Mouse (Mus musculus): Measurements from ENCODE around the gene Dennd6a. TPM values are rescaled to one million over a fixed set of nuclear protein-coding genes. Genes with fewer than 3 reads are reported as not detected.
"Not testable (repeated sequence)": the region's sequence is repeated elsewhere in the genome, so short reads cannot be mapped to it uniquely, and the experiment has no call there.

The Dennd6a gene
- polyA plus RNA-seq (2016; fragmentation: Nextera tagmentation; extraction: Ambion mirVana): 23.0 and 32.0 TPM in 2 replicates

- not testable (repeated sequence) for H3K4me3 ChIP-seq; H3K9me3 ChIP-seq; H3K36me3 ChIP-seq; DNase-seq (ENCODE audit: low spot score); H3K4me1 ChIP-seq; H3K27ac ChIP-seq; H3K27me3 ChIP-seq (ENCODE audit: insufficient read depth, poor library complexity, severe bottlenecking)
- 72% methylated on average over 5 of the region's 5 CpGs for WGBS
These were observed at the start of gene Dennd6a for GRCm38 (mm10) chr14:26573556-26573955. Gene Dennd6a, plus strand, starts transcription at chr14:26573856.

DNA sequence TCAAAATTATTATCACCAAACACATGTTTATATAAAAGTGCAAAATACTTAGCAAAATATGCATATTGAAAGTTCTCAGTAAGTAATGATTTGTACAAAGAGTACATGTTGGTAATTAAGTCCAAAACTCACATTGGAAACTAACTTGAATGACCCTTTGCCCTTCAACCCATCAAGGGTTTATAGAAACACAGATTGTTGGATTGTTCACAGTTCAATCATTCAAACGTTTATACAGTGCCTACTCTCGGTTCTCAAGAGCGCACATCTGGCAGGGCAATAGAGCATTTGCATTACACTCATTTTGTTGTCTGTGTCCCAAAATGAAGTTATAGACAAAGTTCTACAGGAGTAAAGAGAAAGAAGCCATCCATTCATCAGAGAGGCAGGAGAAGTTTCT lies 47.7 kb upstream of the Dennd6a start:
- no peak overlapping the region for H3K4me3 ChIP-seq
- no peaks in the 10 kb centered on the region for H3K27me3 ChIP-seq (ENCODE audit: insufficient read depth, poor library complexity, severe bottlenecking)
- H3K4me1 ChIP-seq: peaks cover 15% of the 10 kb centered on the region
- peaks cover 10% of the 10 kb centered on the region; the same call in 1 of the 2 replicates for H3K36me3 ChIP-seq
- no peaks in the 10 kb centered on the region for H3K9me3 ChIP-seq
- no peak overlapping the region for H3K27ac ChIP-seq
- no peak for DNase-seq (ENCODE audit: low spot score)
- WGBS: 79% methylated on average over 3 of the region's 3 CpGs

DNA sequence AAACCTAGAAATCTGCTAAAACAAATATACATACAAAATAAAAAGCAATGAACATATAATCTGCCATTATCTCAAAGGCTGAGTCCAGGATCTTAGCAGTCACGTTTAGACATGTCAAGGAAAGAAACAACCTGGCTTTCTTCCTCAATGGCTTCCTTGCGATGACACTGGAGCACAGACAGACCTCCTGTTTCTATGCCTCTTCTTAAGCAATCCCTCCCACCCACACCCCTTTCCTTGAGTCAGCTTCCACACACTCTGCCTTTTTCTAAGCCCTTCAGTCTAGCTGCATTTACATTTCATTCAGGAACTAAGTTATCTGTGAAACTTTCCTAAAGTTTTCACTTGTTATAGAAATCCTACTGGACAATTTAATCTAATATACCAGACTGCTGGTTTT lies 45.4 kb upstream of the Dennd6a start:
- 72% methylated on average over 2 of the region's 2 CpGs for WGBS
- Histone ChIP-seq H3K36me3 (peaks cover 13% of the 10 kb centered on the region; the same call in 1 of the 2 replicates), H3K4me3 (no peak overlapping the region), H3K27me3 (ENCODE audit: insufficient read depth, poor library complexity, severe bottlenecking) (no peaks in the 10 kb centered on the region), H3K4me1 (peaks cover 23% of the 10 kb centered on the region), H3K27ac (no peak overlapping the region), H3K9me3 (no peaks in the 10 kb centered on the region)
- DNase-seq (ENCODE audit: low spot score): no peak

- peaks cover 10% of the 10 kb centered on the region; the same call in 1 of the 2 replicates for H3K36me3 ChIP-seq
- WGBS: 83% methylated on average over 7 of the region's 7 CpGs
- H3K4me1 ChIP-seq: peaks cover 24% of the 10 kb centered on the region
- no peaks in the 10 kb centered on the region for H3K27me3 ChIP-seq (ENCODE audit: insufficient read depth, poor library complexity, severe bottlenecking)
- H3K27ac ChIP-seq: no peak overlapping the region
- no peak overlapping the region for H3K4me3 ChIP-seq
- no peaks in the 10 kb centered on the region for H3K9me3 ChIP-seq
- no peak for DNase-seq (ENCODE audit: low spot score)
These were observed 43.3 kb upstream of the Dennd6a start for GRCm38 (mm10) chr14:26530350-26530749.

DNA sequence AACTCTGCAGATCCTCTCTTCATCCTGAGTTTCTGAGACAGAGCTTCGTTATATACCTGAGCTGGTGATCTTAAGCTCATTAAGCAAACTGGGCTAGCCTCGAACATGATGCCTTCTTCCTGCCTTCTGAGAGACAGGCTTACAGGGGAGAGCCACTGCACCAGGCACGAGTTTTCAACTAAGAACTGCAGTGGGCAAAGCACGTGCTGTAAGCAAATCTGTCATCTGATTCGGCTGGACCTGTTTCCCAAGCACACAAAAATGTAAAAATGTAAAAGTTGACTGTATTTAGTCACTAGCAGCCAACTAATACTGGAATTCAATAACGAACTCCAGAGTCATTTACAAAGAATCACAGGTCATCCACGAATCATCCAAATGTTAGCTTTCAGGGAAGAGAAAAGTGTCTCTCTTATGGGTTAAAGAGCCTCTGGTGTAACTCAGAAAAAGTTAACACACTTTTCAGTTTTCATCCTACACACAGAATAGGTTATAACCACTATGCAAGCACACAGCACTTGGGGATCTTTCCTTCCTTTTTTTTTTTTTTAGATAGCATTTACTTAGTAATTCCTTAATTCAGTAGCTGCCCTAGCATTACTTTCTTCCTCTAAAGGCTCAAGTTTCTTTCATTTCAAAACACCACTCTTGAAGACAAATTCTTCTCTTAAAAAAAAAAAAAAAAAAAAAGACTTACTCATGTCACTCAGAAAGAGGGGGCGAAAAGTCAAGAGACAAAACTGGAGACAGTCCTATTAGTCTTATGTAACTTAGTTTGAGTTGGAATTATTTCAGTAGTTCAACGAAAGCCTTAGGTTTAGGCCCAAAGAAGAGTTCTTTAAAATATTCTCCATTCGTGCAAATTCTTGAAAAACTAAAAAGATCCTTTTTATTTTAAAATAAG lies 42.0 kb upstream of the Dennd6a start:
- Histone ChIP-seq H3K9me3 (no peaks in the 10 kb centered on the region), H3K27ac (no peak overlapping the region), H3K36me3 (peaks cover 10% of the 10 kb centered on the region; the same call in 1 of the 2 replicates), H3K27me3 (ENCODE audit: insufficient read depth, poor library complexity, severe bottlenecking) (no peaks in the 10 kb centered on the region), H3K4me3 (0 out of 2 replicates have a peak overlapping the region, but pooled peaks have one; percentile 97), H3K4me1 (peaks cover 22% of the 10 kb centered on the region)
- DNase-seq (ENCODE audit: low spot score): no peak
- 80% methylated on average over 10 of the region's 10 CpGs for WGBS

GRCm38 (mm10) chr14:26532752-26533151 lies 40.9 kb upstream of the Dennd6a start:
- Histone ChIP-seq H3K4me3 (peak overlapping the region; percentile 97), H3K4me1 (peaks cover 22% of the 10 kb centered on the region), H3K27ac (no peak overlapping the region), H3K36me3 (peaks cover 3% of the 10 kb centered on the region; the same call in 1 of the 2 replicates), H3K9me3 (no peaks in the 10 kb centered on the region), H3K27me3 (ENCODE audit: insufficient read depth, poor library complexity, severe bottlenecking) (no peaks in the 10 kb centered on the region)
- WGBS: 53% methylated on average over 9 of the region's 9 CpGs
- no peak for DNase-seq (ENCODE audit: low spot score)

DNA sequence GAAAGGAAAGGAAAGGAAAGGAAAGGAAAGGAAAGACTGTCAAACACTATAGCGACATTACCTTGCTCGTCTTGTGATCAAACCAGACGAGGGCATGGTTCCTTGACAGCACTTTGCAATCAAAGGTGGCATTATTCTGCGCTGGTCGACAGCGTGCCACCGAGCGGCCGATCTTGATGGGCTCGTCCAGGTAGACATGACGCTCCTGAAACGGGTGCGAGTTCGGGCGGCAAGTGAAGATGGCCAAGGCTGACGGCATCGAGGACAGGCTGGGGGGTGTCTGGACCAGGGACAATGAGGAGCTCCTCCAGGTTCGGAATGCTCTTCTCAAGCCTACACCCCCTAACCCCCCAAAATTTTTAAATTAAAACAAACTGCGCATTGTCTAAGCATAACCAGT lies 40.4 kb upstream of the Dennd6a start:
- peak overlapping the region; percentile 97 for H3K4me3 ChIP-seq
- no peaks in the 10 kb centered on the region for H3K9me3 ChIP-seq
- 18% methylated on average over 19 of the region's 19 CpGs for WGBS
- no peaks in the 10 kb centered on the region for H3K27me3 ChIP-seq (ENCODE audit: insufficient read depth, poor library complexity, severe bottlenecking)
- no peak overlapping the region for H3K27ac ChIP-seq
- H3K36me3 ChIP-seq: peaks cover 2% of the 10 kb centered on the region; the same call in 1 of the 2 replicates
- H3K4me1 ChIP-seq: peaks cover 22% of the 10 kb centered on the region
- DNase-seq (ENCODE audit: low spot score): no peak

- Histone ChIP-seq H3K36me3 (peaks cover 2% of the 10 kb centered on the region; the same call in 1 of the 2 replicates), H3K9me3 (no peaks in the 10 kb centered on the region), H3K4me3 (peak overlapping the region; percentile 97), H3K27me3 (ENCODE audit: insufficient read depth, poor library complexity, severe bottlenecking) (no peaks in the 10 kb centered on the region), H3K27ac (peak overlapping the region; percentile 95), H3K4me1 (peaks cover 22% of the 10 kb centered on the region)
- peak; percentile 77 for DNase-seq (ENCODE audit: low spot score)
- WGBS: under 1% methylated on average over 76 of the region's 92 CpGs
These were observed 39.6 kb upstream of the Dennd6a start for GRCm38 (mm10) chr14:26533821-26534756.

DNA sequence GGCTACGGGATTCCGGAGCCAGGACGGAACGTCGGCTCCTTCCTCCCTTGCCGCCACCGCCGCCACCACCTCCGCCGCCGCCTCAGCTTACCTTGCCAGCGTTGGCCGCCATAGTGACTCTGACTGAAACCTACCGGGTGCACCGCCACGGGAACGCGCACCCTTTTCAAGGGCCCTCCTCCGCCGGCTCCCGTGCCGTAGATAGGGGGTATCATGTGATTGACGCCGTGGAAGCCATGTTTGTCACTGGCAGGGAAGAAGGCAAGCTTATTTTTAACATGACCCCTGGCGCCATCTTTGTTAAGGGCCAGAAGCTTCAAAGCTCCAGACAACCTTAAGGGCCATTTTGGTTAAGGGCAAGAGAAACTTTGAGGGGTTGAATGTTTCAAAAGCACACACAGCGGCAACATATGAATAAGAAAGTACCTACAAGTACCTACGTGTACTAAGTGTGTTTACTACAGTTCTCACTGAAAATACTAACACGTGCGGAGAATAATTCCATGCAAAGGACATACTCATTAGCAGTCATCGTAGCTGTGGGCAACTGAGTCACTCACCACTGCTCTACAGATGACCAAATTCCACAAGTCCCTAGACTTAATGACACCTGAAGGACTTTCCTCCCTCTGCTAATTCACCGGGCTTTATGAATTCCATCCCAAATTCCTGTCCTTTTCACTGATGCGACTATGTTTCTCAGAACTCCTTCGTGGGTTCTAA lies 38.7 kb upstream of the Dennd6a start, which contains the start of gene Slmap:
Gene Slmap, minus strand, starts transcription at position 175 of the 723 bp plus-strand sequence.
- Histone ChIP-seq H3K9me3 (no peaks in the 10 kb centered on the region), H3K36me3 (peaks cover 2% of the 10 kb centered on the region; the same call in 1 of the 2 replicates), H3K27ac (peak within 1 kb of the TSS; percentile 95), H3K27me3 (ENCODE audit: insufficient read depth, poor library complexity, severe bottlenecking) (no peaks in the 10 kb centered on the region), H3K4me1 (peaks cover 22% of the 10 kb centered on the region), H3K4me3 (peak within 1 kb of the TSS; percentile 97)
- 12% methylated on average over 33 of the region's 33 CpGs for WGBS
- DNase-seq (ENCODE audit: low spot score): peak; percentile 98

DNA sequence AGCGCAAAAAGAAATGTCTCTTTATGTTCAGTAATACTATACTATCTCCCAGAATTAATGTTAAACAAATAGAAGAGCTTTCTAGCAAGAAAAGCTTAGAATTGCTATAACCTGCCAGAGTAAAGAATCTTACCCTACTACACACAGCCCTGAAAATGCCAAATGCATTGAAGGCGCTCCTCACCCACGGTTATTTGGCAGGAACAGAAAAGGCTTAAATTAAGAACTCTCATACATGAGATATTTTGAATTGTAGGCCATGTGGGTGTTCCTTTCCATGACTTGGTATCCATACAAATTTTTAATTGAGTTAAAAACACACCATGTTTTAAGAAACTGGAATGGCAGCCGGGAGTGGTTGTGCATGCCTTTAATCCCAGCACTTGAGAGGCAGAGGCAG lies 34.4 kb upstream of the Dennd6a start:
- DNase-seq (ENCODE audit: low spot score): no peak
- Histone ChIP-seq H3K27ac (no peak overlapping the region), H3K36me3 (no peaks in the 10 kb centered on the region), H3K4me1 (no peaks in the 10 kb centered on the region), H3K4me3 (no peak overlapping the region), H3K9me3 (no peaks in the 10 kb centered on the region), H3K27me3 (ENCODE audit: insufficient read depth, poor library complexity, severe bottlenecking) (no peaks in the 10 kb centered on the region)
- 88% methylated on average over 4 of the region's 4 CpGs for WGBS

GRCm38 (mm10) chr14:26540577-26540976 lies 33.1 kb upstream of the Dennd6a start:
- WGBS: 70% methylated on average over 1 of the region's 1 CpGs
- no peaks in the 10 kb centered on the region for H3K9me3 ChIP-seq
- no peaks in the 10 kb centered on the region for H3K36me3 ChIP-seq
- no peaks in the 10 kb centered on the region for H3K4me1 ChIP-seq
- H3K4me3 ChIP-seq: no peak overlapping the region
- DNase-seq (ENCODE audit: low spot score): no peak
- H3K27ac ChIP-seq: no peak overlapping the region
- no peaks in the 10 kb centered on the region for H3K27me3 ChIP-seq (ENCODE audit: insufficient read depth, poor library complexity, severe bottlenecking)

GRCm38 (mm10) chr14:26542136-26542535 lies 31.5 kb upstream of the Dennd6a start:
- no peak overlapping the region for H3K4me3 ChIP-seq
- WGBS: 83% methylated on average over 1 of the region's 1 CpGs
- no peak for DNase-seq (ENCODE audit: low spot score)
- no peaks in the 10 kb centered on the region for H3K27me3 ChIP-seq (ENCODE audit: insufficient read depth, poor library complexity, severe bottlenecking)
- no peaks in the 10 kb centered on the region for H3K4me1 ChIP-seq
- no peaks in the 10 kb centered on the region for H3K9me3 ChIP-seq
- H3K27ac ChIP-seq: no peak overlapping the region
- H3K36me3 ChIP-seq: no peaks in the 10 kb centered on the region

All from heart, embryonic 10.5 days (tissue).